Mouse (Mus musculus) cortical plate, adult 2 months (tissue): ENCODE measurements around the gene Olfr159. TPM values are rescaled to one million over a fixed set of nuclear protein-coding genes. Genes with fewer than 3 reads are reported as not detected.

Experiments
- H3K27ac ChIP-seq: fragments of 200-500 bp; 2 replicates; pipeline ENCODE4 v1.5.1; 2012; ENCODE audit warnings: low read length, control low read depth, inconsistent platforms; ENCODE audit not compliant: insufficient read depth
- H3K4me1 ChIP-seq: fragments of 200-500 bp; 2 replicates; pipeline ENCODE4 v1.6.1; 2011; ENCODE audit warnings: low read length; ENCODE audit not compliant: control insufficient read depth, insufficient read depth
- H3K4me3 ChIP-seq: fragments of 200-500 bp; 2 replicates; pipeline ENCODE4 v1.5.1; 2011; ENCODE audit warnings: mild to moderate bottlenecking, low read length, control low read depth; ENCODE audit not compliant: insufficient read depth
- CTCF ChIP-seq: fragments of 200-500 bp; IDR thresholded peaks from 2 replicates; pipeline ENCODE4 v1.5.1; 2011; ENCODE audit warnings: mild to moderate bottlenecking, control low read depth, low read length; ENCODE audit not compliant: insufficient read depth; ENCODE audit errors: extremely low read depth
- POLR2A ChIP-seq: fragments of 200-500 bp; IDR thresholded peaks from 2 replicates; pipeline ENCODE4 v1.6.1; 2011; ENCODE audit warnings: mild to moderate bottlenecking, low read length, control low read depth; ENCODE audit not compliant: insufficient read depth; ENCODE audit errors: extremely low read depth
- polyA plus RNA-seq: library from polyadenylated mRNA; depleted of rRNA; stranded (reverse); fragments of >200 nt; gene quantifications from 2 replicates; pipeline ENCODE4 v1.2.3, GENCODE M21; 2012; rRNA removed

Olfr159 gene
- polyA plus RNA-seq, 1 experiment, result not detected

- no peak for TF ChIP-seq POLR2A
- no peak for TF ChIP-seq CTCF
- H3K4me1 ChIP-seq, result peaks cover 2% of the 10 kb centered on the region; the same call in 1 of the 2 replicates
- no peak overlapping the region for H3K4me3 ChIP-seq
- no peak overlapping the region for H3K27ac ChIP-seq
These were observed 48.6 kb downstream of the Olfr159 start for GRCm38 (mm10) chr4:43722191-43722590.

DNA sequence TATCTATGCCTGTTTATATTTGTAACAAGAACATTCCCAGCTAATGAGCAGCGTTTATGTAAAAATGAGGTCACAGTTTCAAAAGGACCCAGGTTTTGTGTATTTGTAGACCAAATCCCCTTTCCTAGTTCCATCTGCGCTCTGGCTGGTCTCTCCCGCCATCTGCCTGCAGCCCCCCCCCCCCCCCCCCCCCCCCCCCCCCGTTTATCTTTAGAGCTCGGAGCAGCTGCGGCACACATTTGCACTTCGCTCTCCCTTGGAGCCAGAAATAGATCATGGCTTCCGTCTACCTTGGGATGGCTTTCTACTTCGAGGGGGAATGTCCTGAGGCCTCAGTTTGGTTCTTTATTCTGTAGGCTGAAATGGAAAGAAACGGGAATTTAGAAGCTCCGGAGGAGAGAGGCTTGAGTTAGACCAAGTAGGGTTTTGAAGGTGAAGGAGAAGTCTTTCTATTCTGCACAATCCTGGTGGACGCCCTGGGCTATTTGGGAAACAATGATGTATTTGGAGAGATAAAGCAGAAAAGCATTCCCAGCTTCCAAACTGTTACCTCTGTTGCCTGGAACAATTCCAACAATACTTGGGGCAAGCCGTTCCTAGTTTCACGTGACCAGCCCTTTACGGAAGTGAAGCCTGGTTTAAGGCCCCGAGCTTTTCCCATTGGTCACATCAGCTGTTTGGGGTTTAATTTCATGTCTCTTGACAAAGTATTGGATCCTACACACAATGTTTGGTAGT, 50.1 kb downstream of the Olfr159 start:
- TF ChIP-seq POLR2A, result no peak
- TF ChIP-seq CTCF, result no peak
- H3K4me1 ChIP-seq, result peaks cover 2% of the 10 kb centered on the region; the same call in 1 of the 2 replicates
- no peak overlapping the region for H3K27ac ChIP-seq
- no peak overlapping the region for H3K4me3 ChIP-seq

Other genes with a start within 250 kb of the Olfr159 start
- 10.4 and 12.5 TPM in 2 replicates for gene Tpm2, start 247.2 kb downstream of the Olfr159 start, polyA plus RNA-seq
- 61.8 and 65.9 TPM in 2 replicates for gene Creb3, start 208.7 kb downstream of the Olfr159 start, polyA plus RNA-seq
- gene Tln1, start 208.3 kb downstream of the Olfr159 start, polyA plus RNA-seq, result 44.3 and 46.5 TPM in 2 replicates
- 35.7 and 38.8 TPM in 2 replicates for gene Rgp1, start 192.3 kb downstream of the Olfr159 start, polyA plus RNA-seq
- gene Gba2, start 192.1 kb downstream of the Olfr159 start, polyA plus RNA-seq, result 96.7 and 105 TPM in 2 replicates
- 0.15 and 0.34 TPM in 2 replicates for gene Msmp, start 186.5 kb downstream of the Olfr159 start, polyA plus RNA-seq
- gene Npr2, start 139.1 kb downstream of the Olfr159 start, polyA plus RNA-seq, result 115 and 129 TPM in 2 replicates
- gene Spag8, start 117.4 kb downstream of the Olfr159 start, polyA plus RNA-seq, result 2.3 and 2.6 TPM in 2 replicates
- gene Hint2, start 114.5 kb downstream of the Olfr159 start, polyA plus RNA-seq, result 81.7 and 84.5 TPM in 2 replicates
- 36.2 and 36.6 TPM in 2 replicates for gene Tmem8b, start 102.0 kb downstream of the Olfr159 start, polyA plus RNA-seq
- 1.0 TPM in 2 replicates for gene Fam221b, start 101.9 kb downstream of the Olfr159 start, polyA plus RNA-seq
- not detected in 2 replicates for gene Olfr70, start 70.2 kb downstream of the Olfr159 start, polyA plus RNA-seq
- not detected in 2 replicates for gene Olfr71, start 60.8 kb downstream of the Olfr159 start, polyA plus RNA-seq
- 1.8 and 2.3 TPM in 2 replicates for gene Hrct1, start 43.8 kb downstream of the Olfr159 start, polyA plus RNA-seq
- gene Spaar, start 41.0 kb downstream of the Olfr159 start, polyA plus RNA-seq, result 0.89 and 1.1 TPM in 2 replicates
- gene Olfr156, start 52.9 kb upstream of the Olfr159 start, polyA plus RNA-seq, result not detected in 2 replicates
- not detected in 2 replicates for gene Olfr157, start 69.2 kb upstream of the Olfr159 start, polyA plus RNA-seq
- gene Olfr155, start 80.6 kb upstream of the Olfr159 start, polyA plus RNA-seq, result not detected in 2 replicates
- 12.9 and 13.1 TPM in 2 replicates for gene Reck, start 104.5 kb upstream of the Olfr159 start, polyA plus RNA-seq
- 2.6 and 3.2 TPM in 2 replicates for gene Glipr2, start 186.4 kb upstream of the Olfr159 start, polyA plus RNA-seq
- not detected in 2 replicates for gene Ccin, start 212.5 kb upstream of the Olfr159 start, polyA plus RNA-seq
- 385 and 422 TPM in 2 replicates for gene Clta, start 233.4 kb upstream of the Olfr159 start, polyA plus RNA-seq